Mouse (Mus musculus) thymus, postnatal 36 days (tissue): ENCODE measurements at regions not wholly inside any gene's neighbourhood (a gene's known extent, or its start where the extent isn't known, plus 50 kb on each side); places are given as distances from the start of the nearest gene placed in this dataset.

Source experiments
- DNase-seq, 2 experiments: peaks; one replicate each; pipeline ENCODE4 v3.0.0; 2022; ENCODE audit warnings: mixed read lengths in 2 of 2

- DNase-seq: peak; percentile 0 to 2
Measured at GRCm38 (mm10) chrY:43923126-43923525, 341.1 kb downstream of the Gm21739 start.
